Mouse (Mus musculus) mouse embryonic stem cell (cell line): ENCODE results near the gene Dync1i1.

Experiments used
- in situ Hi-C, 2 experiments: fragments of 300-500 bp; cut with MboI; formaldehyde crosslinking; loops; 1 replicate in 1 of 2; 3 replicates in 1 of 2; pipeline ENCODE4 v1.14.3; 2019 to 2020; ENCODE audit warnings: low sequenced_read_pairs in 2 of 2, low pct_unique_long_range_greater_than_20kb in 1 of 2, mixed read lengths in 1 of 2; ENCODE audit not compliant: unreplicated experiment in 1 of 2

Dync1i1 gene

GRCm38 (mm10) chr6:6004756-6005485 lies 279.5 kb downstream of the Dync1i1 start:
- in situ Hi-C loops, result loop anchor here (25.0 kb wide), 2 partner anchors 857 to 882 kb away; partner anchors contain the start of genes Dlx5 (in 1 of the 2) and Dlx6 (in 1 of the 2)

GRCm38 (mm10) chr6:6005762-6006431 lies 280.5 kb downstream of the Dync1i1 start:
- in situ Hi-C loops, result loop anchor here (25.0 kb wide), 2 partner anchors 856 to 881 kb away; partner anchors contain the start of genes Dlx5 (in 1 of the 2) and Dlx6 (in 1 of the 2)

- in situ Hi-C loops, result loop anchor here (25.0 kb wide), 2 partner anchors 851 to 876 kb away; partner anchors contain the start of genes Dlx5 (in 1 of the 2) and Dlx6 (in 1 of the 2)
Observed at GRCm38 (mm10) chr6:6011364-6011763, 285.9 kb downstream of the Dync1i1 start.

GRCm38 (mm10) chr6:6015616-6016015 lies 290.2 kb downstream of the Dync1i1 start:
- in situ Hi-C loops, result loop anchor here (25.0 kb wide), 2 partner anchors 847 to 872 kb away; partner anchors contain the start of genes Dlx5 (in 1 of the 2) and Dlx6 (in 1 of the 2)

DNA sequence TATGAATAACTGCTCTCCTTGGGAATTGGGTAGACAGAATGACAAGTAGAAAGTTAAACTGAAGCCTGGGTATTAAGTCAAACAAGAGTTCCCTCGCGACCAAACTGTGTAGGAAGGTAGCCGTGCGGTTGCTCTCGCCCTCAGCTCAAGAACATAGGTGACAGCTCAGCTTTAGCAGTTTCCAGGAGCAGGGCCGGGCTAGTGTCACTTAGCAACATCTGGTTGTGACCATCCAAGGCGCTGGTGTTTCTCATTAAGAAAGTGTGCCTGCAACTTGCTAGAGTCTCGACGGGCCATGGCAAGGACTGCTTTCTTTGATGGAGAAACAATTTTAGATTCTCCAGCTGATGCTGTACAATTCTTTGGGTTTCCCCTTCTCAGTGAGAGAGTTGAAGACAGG lies 291.5 kb downstream of the Dync1i1 start:
- in situ Hi-C loops, result loop anchor here (25.0 kb wide), 2 partner anchors 845 to 870 kb away; partner anchors contain the start of genes Dlx5 (in 1 of the 2) and Dlx6 (in 1 of the 2)

- in situ Hi-C loops, result loop anchor here (25.0 kb wide), 2 partner anchors 838 to 863 kb away; partner anchors contain the start of genes Dlx5 (in 1 of the 2) and Dlx6 (in 1 of the 2)
Observed at GRCm38 (mm10) chr6:6023976-6024375, 298.5 kb downstream of the Dync1i1 start.

- in situ Hi-C loops, result no loop called here
Observed at GRCm38 (mm10) chr6:6027664-6028063, 302.2 kb downstream of the Dync1i1 start.

- in situ Hi-C loops, result no loop called here
Observed at GRCm38 (mm10) chr6:6038773-6039550, 313.5 kb downstream of the Dync1i1 start.

- in situ Hi-C loops, result no loop called here
Observed at GRCm38 (mm10) chr6:6046729-6047424, 321.4 kb downstream of the Dync1i1 start.

DNA sequence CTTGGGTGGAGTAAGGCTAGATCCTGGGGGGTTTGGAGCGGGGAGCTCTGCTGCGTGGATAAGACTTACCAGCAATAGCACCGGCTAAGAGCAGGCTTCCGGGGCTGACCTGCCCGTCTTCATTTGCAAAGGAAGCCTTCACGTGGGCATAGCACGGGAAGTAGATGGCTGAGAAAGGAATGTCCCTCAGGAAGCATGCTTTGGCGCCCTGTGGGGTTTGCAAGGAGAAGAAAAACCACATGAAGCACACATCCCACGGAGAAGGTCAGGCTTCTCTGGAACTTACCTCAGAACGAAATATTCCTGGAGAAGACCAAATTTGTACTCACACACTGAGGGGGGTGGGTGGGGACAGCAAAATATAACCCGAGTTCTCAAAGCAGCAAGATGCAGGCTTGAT lies 327.3 kb downstream of the Dync1i1 start:
- in situ Hi-C loops, result no loop called here

DNA sequence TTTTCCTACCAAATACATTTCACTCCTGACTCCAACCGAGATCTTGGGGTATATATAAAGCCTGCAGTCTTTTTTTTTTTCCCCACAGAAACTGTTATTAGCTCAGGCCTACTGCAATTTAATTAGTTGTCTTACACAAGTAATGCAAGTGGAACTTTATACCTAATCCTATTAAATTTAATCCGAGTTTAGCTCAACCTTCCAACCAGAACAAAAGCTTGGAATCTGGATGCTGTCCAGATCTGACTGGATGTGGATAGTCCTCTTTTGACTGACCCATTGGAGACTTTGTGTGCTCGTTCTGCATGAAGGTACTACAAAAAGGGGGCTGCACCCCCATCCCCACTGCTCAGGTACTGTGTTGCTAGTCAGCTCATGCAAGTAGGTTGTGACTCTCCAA lies 328.5 kb downstream of the Dync1i1 start:
- in situ Hi-C loops, result no loop called here

DNA sequence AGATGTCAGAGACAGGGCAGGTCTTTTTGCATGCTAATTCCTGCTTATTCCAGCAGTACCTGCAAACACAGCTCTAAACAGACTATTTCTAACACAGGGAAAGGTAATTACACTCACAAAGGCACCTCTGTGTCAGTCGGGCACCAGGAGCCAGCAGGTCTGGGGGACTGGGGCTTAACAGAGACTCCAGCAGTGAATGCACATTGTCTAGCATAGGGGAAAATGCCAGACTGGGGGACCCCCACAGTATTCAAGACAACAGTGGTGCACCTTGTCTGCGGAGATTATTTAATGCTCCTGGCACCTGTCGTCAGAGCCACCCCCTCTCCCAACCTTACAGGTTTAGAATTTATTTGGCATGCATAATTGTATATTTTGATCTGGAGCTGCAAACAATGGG lies 333.1 kb downstream of the Dync1i1 start:
- in situ Hi-C loops, result no loop called here

DNA sequence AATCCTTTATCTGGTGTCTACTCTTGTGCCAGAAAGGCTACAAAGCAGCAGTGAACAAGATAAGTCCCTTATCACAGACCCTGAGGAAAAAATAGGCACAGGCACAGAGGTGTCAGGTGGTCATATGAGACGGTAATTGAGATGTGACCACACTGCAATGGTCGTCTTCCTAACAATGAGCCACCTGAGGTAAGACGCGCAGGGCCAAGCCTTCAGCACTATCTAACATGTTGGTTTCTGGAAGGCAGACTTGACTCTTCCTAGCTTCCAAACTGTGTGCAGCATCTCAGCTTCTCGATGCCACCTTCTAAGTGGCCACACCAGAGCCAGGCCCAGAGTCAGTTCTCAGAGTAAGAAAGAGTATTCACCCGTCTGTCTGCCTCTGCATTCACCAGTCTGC lies 341.8 kb downstream of the Dync1i1 start:
- in situ Hi-C loops, result no loop called here

- in situ Hi-C loops, result no loop called here
Observed at GRCm38 (mm10) chr6:6070015-6070414, 344.6 kb downstream of the Dync1i1 start.

DNA sequence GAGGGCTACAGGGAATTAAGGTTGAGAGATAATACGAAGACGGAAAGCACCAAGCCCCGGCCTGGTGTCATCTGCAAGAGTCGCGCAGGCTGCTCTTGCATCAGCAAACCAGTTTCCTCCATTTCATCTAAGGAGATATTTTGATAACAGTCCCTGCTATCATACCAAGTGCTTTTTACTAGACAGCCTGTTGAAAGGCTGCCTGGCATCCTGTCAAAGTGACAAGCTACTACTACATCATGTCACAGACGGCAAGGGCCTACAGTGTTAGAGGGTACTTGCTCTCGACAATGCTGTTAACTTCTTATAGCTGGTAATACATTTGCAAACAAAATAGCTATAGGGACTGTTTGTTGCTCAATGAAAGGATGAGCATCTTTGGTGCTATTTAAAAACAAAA lies 345.6 kb downstream of the Dync1i1 start:
- in situ Hi-C loops, result no loop called here

DNA sequence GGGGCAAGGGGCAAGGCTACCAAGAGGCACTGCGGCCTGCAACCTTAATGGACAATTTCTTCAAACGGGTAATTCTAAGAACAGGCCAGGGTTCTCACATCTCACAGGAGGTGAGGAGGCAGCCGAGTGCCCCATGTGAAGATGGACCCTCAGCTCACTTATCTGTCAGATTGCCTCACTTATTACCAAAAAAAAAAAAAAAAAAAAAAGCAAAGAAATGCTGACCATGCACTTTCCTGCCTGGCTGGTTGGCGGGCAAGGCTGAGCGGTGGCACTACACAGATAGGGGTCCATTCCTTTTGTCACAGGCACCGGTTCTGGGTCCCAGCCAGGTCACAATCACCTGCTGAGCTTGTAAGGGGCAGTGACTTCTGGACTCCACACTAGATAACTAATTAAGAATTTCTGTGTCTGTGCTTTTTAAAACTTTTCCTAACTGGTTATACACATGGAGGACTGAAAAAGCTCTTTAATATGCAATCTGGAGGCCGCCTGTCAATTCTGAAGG lies 350.6 kb downstream of the Dync1i1 start:
- in situ Hi-C loops, result no loop called here

GRCm38 (mm10) chr6:6077234-6077633 lies 351.8 kb downstream of the Dync1i1 start:
- in situ Hi-C loops, result no loop called here
